Mouse (Mus musculus) neural tube, embryonic 13.5 days (tissue): Measurements from ENCODE around the gene Olfr889. TPM values are rescaled to one million over a fixed set of nuclear protein-coding genes. Genes with fewer than 3 reads are reported as not detected.
"Not testable (repeated sequence)": the region's sequence is repeated elsewhere in the genome, so short reads cannot be mapped to it uniquely, and the experiment has no call there.

Experiments used
- ATAC-seq: fragments of 200-750 bp; cut with Nextera tagmentation; 2 replicates; pipeline ENCODE4 v1.8.0; 2017; ENCODE audit warnings: low read depth, mild to moderate bottlenecking, moderate TSS enrichment, moderate library complexity
- H3K27ac ChIP-seq: fragments of 300-500 bp; sonication (generic); replicated peaks from 2 replicates; pipeline ENCODE4 v1.5.1; 2015; ENCODE audit warnings: moderate library complexity, mild to moderate bottlenecking, inconsistent platforms
- H3K27me3 ChIP-seq: fragments of 300-500 bp; sonication (generic); 2 replicates; pipeline ENCODE4 v1.6.1; 2015; ENCODE audit warnings: mild to moderate bottlenecking, inconsistent platforms
- H3K36me3 ChIP-seq: fragments of 300-500 bp; sonication (generic); 2 replicates; pipeline ENCODE4 v1.6.1; 2015; ENCODE audit warnings: mild to moderate bottlenecking, inconsistent platforms
- H3K4me1 ChIP-seq: fragments of 300-500 bp; sonication (generic); replicated peaks from 2 replicates; pipeline ENCODE4 v1.6.1; 2015; ENCODE audit warnings: inconsistent platforms
- H3K4me2 ChIP-seq: fragments of 300-500 bp; sonication (generic); 2 replicates; pipeline ENCODE4 v1.6.1; 2015; ENCODE audit warnings: inconsistent platforms, mild to moderate bottlenecking, moderate library complexity
- H3K4me3 ChIP-seq: fragments of 300-500 bp; sonication (generic); 2 replicates; pipeline ENCODE4 v1.5.1; 2015; ENCODE audit warnings: mild to moderate bottlenecking, inconsistent platforms
- H3K9ac ChIP-seq: fragments of 300-500 bp; sonication (generic); 2 replicates; pipeline ENCODE4 v1.6.1; 2015; ENCODE audit warnings: moderate library complexity, mild to moderate bottlenecking, inconsistent platforms
- H3K9me3 ChIP-seq: fragments of 300-500 bp; sonication (generic); 2 replicates; pipeline ENCODE4 v1.6.1; 2016; ENCODE audit warnings: inconsistent platforms
- WGBS: fragments of 180-500 bp; shearing (Covaris S2); methylation state at CpG from one replicate; pipeline ENCODE4 v1.1.7; 2015; 5-methylcytosine and 5-hydroxymethylcytosine counted together
- polyA plus RNA-seq: library from polyadenylated mRNA; unstranded; fragments of >200 nt; fragmentation: Nextera tagmentation; extraction: Ambion mirVana; gene quantifications from 2 replicates; pipeline ENCODE4 v1.2.1, GENCODE M21; 2015

Olfr889 gene
- 0.07 TPM in 2 replicates for polyA plus RNA-seq

DNA sequence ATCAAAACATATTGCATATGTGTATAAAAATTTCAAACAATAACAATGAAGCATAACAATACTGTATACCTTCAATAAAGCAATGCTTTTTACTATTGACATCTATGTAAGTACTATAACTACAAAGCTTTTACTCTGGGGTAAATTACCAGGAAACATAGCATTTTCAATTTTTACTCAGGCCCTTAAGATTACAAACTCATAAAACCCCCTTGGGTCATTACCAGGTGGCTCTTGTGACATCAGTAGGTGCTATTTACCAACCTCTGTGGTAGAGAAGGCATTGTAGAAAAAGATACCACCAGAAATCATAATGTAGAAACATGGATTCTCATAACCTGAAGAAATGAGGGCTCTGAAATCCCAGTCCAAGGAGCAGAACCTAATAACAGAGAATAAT, at the start of gene Olfr889:
Gene Olfr889, plus strand, starts transcription at position 301 of the 400 bp plus-strand sequence.
- H3K4me1 ChIP-seq, result no peaks in the 10 kb centered on the region
- no peak within 1 kb of the TSS for H3K4me2 ChIP-seq
- ATAC-seq, result no peak
- H3K9me3 ChIP-seq, result no peaks in the 10 kb centered on the region
- H3K9ac ChIP-seq, result no peak within 1 kb of the TSS
- no peaks in the 10 kb centered on the region for H3K36me3 ChIP-seq
- no peaks in the 10 kb centered on the region for H3K27me3 ChIP-seq
- no peak within 1 kb of the TSS for H3K4me3 ChIP-seq
- no peak within 1 kb of the TSS for H3K27ac ChIP-seq

DNA sequence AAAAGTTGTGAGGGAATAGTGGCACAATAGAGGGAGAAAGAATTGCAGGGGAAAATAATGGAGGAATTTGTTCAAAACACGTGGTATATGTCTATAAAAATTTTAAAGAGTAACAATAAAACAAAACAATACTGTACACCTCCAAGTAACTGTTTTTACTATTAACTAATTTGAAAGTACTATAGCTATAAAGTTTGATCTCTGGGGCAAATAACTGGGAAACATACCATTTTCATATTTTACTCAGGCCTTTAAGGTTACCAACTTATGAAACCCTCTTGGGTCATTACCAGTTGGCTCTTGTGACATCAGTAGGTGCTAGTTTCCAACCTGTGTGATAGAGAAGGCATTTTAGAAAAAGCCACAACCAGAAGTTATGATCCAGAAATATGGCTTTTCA, 31.2 kb upstream of the Olfr889 start, which contains the start of gene Olfr887:
Gene Olfr887, plus strand, starts transcription at position 301 of the 400 bp plus-strand sequence.
- H3K36me3 ChIP-seq, result no peaks in the 10 kb centered on the region
- H3K4me3 ChIP-seq, result no peak within 1 kb of the TSS
- H3K27me3 ChIP-seq, result no peaks in the 10 kb centered on the region
- WGBS, result 81% methylated on average over 1 of the region's 1 CpGs
- H3K9ac ChIP-seq, result no peak within 1 kb of the TSS
- H3K4me2 ChIP-seq, result no peak within 1 kb of the TSS
- H3K9me3 ChIP-seq, result no peaks in the 10 kb centered on the region
- no peaks in the 10 kb centered on the region for H3K4me1 ChIP-seq
- no peak for ATAC-seq
- no peak within 1 kb of the TSS for H3K27ac ChIP-seq

DNA sequence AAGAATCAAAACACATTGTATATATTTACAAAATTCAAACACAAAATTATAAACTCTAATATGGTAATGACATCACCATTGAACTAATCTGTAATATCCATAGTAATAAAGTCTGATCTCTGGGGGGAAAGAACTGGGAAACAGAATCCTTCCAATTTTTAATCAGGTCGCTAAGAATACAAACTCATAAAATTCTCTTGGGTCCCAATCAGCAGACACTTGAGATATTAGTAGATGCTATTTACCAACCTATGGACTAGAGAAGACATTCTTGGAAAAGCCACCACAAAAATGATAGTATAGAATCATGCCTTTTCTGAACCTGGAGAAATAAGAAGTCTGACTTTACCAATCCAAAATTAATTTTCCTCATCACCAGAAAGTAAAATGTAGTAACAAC, 7.2 kb upstream of the Olfr889 start, which contains the start of gene Olfr888:
Gene Olfr888, plus strand, starts transcription at position 301 of the 400 bp plus-strand sequence.
- no peaks in the 10 kb centered on the region for H3K36me3 ChIP-seq
- no peak for ATAC-seq
- no peak within 1 kb of the TSS for H3K27ac ChIP-seq
- H3K27me3 ChIP-seq, result no peaks in the 10 kb centered on the region
- 84% methylated on average over 1 of the region's 1 CpGs for WGBS
- no peaks in the 10 kb centered on the region for H3K9me3 ChIP-seq
- no peak within 1 kb of the TSS for H3K4me2 ChIP-seq
- no peak within 1 kb of the TSS for H3K9ac ChIP-seq
- no peaks in the 10 kb centered on the region for H3K4me1 ChIP-seq
- no peak within 1 kb of the TSS for H3K4me3 ChIP-seq

DNA sequence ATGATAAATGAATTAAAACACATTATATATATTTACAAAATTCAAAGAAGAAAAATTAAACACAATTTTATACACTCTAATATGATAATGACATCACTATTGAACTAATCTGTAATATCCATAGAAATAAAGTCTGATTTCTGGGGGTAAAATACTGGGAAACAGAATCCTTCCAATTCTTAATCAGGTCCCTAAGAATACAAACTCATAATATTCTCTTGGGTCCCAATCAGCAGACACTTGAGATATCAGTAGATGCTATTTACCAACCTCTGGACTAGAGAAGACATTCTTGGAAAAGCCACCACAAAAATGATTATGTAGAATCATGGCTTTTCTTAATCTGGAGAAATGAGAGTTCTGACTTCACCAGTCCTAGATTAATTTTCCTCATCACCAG, 27.2 kb downstream of the Olfr889 start, which contains the start of gene Olfr890:
Gene Olfr890, plus strand, starts transcription at position 301 of the 400 bp plus-strand sequence.
- no peaks in the 10 kb centered on the region for H3K27me3 ChIP-seq
- H3K4me2 ChIP-seq, result no peak within 1 kb of the TSS
- no peak for ATAC-seq
- H3K4me1 ChIP-seq, result no peaks in the 10 kb centered on the region
- H3K4me3 ChIP-seq, result no peak within 1 kb of the TSS
- H3K9me3 ChIP-seq, result no peaks in the 10 kb centered on the region
- no peak within 1 kb of the TSS for H3K27ac ChIP-seq
- H3K36me3 ChIP-seq, result no peaks in the 10 kb centered on the region
- H3K9ac ChIP-seq, result no peak within 1 kb of the TSS

DNA sequence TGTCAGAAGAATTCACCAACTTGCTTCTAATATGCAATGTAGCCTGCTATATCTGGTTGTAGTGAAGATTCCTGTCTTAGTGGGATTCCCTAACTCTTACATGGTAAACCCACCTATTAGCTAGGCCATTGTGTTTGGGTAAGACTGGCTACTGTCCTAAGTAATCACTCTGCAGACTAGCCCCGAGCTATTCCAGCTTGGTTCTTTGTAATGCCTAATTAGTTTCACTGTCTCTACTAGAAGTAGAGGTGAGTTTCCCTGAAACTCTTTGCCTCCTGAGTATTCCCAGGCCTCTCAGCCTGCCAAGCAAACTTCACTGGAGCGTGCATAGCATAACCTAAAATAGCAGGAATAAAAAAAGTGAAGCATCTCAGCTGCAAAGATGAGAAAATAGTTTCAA, 53.3 kb downstream of the Olfr889 start:
- H3K27ac ChIP-seq, H3K9me3 ChIP-seq, H3K4me1 ChIP-seq, H3K4me3 ChIP-seq, H3K9ac ChIP-seq, H3K4me2 ChIP-seq, ATAC-seq, H3K36me3 ChIP-seq, H3K27me3 ChIP-seq: not testable (repeated sequence)
- 48% methylated on average over 2 of the region's 2 CpGs for WGBS

Other genes with a start within 250 kb of the Olfr889 start
- not detected in 2 replicates for gene Olfr145, start 218.5 kb upstream of the Olfr889 start, polyA plus RNA-seq
- gene Olfr878, start 197.4 kb upstream of the Olfr889 start, polyA plus RNA-seq, result not detected in 2 replicates
- gene Olfr881, start 123.4 kb upstream of the Olfr889 start, polyA plus RNA-seq, result not detected in 2 replicates
- not detected in 2 replicates for gene Olfr883, start 89.4 kb upstream of the Olfr889 start, polyA plus RNA-seq
- gene Olfr884, start 68.6 kb upstream of the Olfr889 start, polyA plus RNA-seq, result not detected in 2 replicates
- not detected in 2 replicates for gene Olfr885, start 53.9 kb upstream of the Olfr889 start, polyA plus RNA-seq
- not detected in 2 replicates for gene Olfr887, start 31.1 kb upstream of the Olfr889 start, polyA plus RNA-seq
- gene Olfr888, start 7.1 kb upstream of the Olfr889 start, polyA plus RNA-seq, result not detected in 2 replicates
- gene Olfr890, start 27.3 kb downstream of the Olfr889 start, polyA plus RNA-seq, result not detected in 2 replicates
- not detected in 2 replicates for gene Olfr891, start 65.6 kb downstream of the Olfr889 start, polyA plus RNA-seq
- gene Olfr893, start 93.2 kb downstream of the Olfr889 start, polyA plus RNA-seq, result not detected in 2 replicates
- not detected in 2 replicates for gene Olfr894, start 102.9 kb downstream of the Olfr889 start, polyA plus RNA-seq
- gene Olfr143, start 137.6 kb downstream of the Olfr889 start, polyA plus RNA-seq, result not detected in 2 replicates
- not detected in 2 replicates for gene Olfr895, start 152.7 kb downstream of the Olfr889 start, polyA plus RNA-seq
- not detected in 2 replicates for gene Olfr896-ps1, start 175.9 kb downstream of the Olfr889 start, polyA plus RNA-seq
- gene Olfr25, start 213.9 kb downstream of the Olfr889 start, polyA plus RNA-seq, result not detected in 2 replicates
- not detected in 2 replicates for gene Olfr898, start 233.2 kb downstream of the Olfr889 start, polyA plus RNA-seq